Mouse (Mus musculus) limb, embryonic 15.5 days (tissue): ENCODE measurements around the gene Kcnc3. TPM values are rescaled to one million over a fixed set of nuclear protein-coding genes. Genes with fewer than 3 reads are reported as not detected.

Experiments
- ATAC-seq: fragments of 200-750 bp; cut with Nextera tagmentation; 2 replicates; pipeline ENCODE4 v1.8.0; 2017; ENCODE audit warnings: low read depth, moderate TSS enrichment; ENCODE audit not compliant: insufficient number of reproducible peaks, low FRiP score, low TSS enrichment
- H3K27ac ChIP-seq: fragments of 300-500 bp; sonication (generic); 2 replicates; pipeline ENCODE4 v1.5.1; 2015; ENCODE audit warnings: moderate library complexity, mild to moderate bottlenecking, inconsistent platforms
- H3K27me3 ChIP-seq: fragments of 300-500 bp; sonication (generic); 2 replicates; pipeline ENCODE4 v1.6.1; 2015; ENCODE audit warnings: inconsistent platforms
- H3K36me3 ChIP-seq: fragments of 300-500 bp; sonication (generic); 2 replicates; pipeline ENCODE4 v1.6.1; 2015; ENCODE audit warnings: inconsistent platforms
- H3K4me1 ChIP-seq: fragments of 300-500 bp; sonication (generic); 2 replicates; pipeline ENCODE4 v1.6.1; 2015; ENCODE audit warnings: inconsistent platforms
- H3K4me2 ChIP-seq: fragments of 300-500 bp; sonication (generic); 2 replicates; pipeline ENCODE4 v1.6.1; 2015; ENCODE audit warnings: mild to moderate bottlenecking, inconsistent platforms
- H3K4me3 ChIP-seq: fragments of 300-500 bp; sonication (generic); 2 replicates; pipeline ENCODE4 v1.5.1; 2015; ENCODE audit warnings: mild to moderate bottlenecking, inconsistent platforms
- H3K9ac ChIP-seq: fragments of 300-500 bp; sonication (generic); 2 replicates; pipeline ENCODE4 v1.6.1; 2015; ENCODE audit warnings: inconsistent platforms
- H3K9me3 ChIP-seq: fragments of 300-500 bp; sonication (generic); 2 replicates; pipeline ENCODE4 v1.6.1; 2016; ENCODE audit warnings: inconsistent platforms
- WGBS: fragments of 180-500 bp; shearing (Covaris S2); methylation state at CpG from one replicate; pipeline ENCODE4 v1.1.7; 2015; 5-methylcytosine and 5-hydroxymethylcytosine counted together
- polyA plus RNA-seq: library from polyadenylated mRNA; unstranded; fragments of >200 nt; fragmentation: Nextera tagmentation; extraction: Ambion mirVana; gene quantifications from 2 replicates; pipeline ENCODE4 v1.2.1, GENCODE M21; 2015

Gene Kcnc3
- polyA plus RNA-seq: 0.16 and 0.20 TPM in 2 replicates

DNA sequence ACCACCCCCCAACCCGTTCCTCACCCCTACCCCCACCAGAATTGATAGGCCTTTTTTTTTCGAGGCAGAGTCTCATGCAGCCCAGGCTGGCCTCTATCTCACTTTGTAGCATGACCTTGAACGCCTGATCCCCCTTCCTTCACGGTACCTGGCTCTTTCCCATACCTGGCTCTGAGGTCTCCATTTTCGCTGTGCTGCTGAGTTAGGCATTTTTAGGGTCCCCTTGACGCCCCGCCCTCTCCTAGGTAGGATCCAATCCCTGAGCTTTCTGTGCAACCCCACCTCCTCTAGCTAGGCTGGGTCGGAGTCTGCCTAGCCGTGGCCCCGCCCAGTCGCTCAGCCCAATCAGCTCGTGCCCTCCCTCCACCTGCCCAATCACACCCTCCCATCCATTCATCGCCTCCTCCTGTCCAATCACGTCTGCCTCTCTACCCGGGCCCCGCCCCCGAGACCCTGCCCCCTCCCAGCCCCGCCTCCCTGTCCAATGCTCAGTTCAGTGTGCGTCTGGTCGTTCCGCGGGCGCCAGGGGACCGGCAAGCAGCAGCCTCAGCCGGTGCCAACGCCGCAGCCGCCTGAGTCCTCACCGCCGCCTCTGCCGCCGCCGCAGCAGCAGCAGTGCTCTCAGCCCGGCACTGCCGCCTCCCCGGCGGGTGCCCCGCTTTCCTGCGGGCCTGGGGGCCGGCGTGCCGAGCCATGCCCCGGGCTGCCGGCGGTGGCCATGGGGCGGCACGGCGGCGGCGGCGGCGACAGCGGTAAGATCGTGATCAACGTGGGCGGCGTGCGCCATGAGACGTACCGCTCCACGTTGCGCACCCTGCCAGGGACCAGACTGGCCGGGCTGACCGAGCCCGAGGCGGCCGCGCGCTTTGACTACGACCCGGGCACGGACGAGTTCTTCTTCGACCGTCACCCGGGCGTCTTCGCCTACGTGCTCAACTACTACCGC is at the start of gene Kcnc3:
Gene Kcnc3 (plus strand): TSS at position 263 of the 946 bp plus-strand sequence.
- Histone ChIP-seq H3K9ac (peak within 1 kb of the TSS; percentile 37; the same call in 1 of the 2 replicates), H3K36me3 (no peaks in the 10 kb centered on the region), H3K27me3 (peaks cover 84% of the 10 kb centered on the region), H3K4me1 (peaks cover 53% of the 10 kb centered on the region), H3K9me3 (no peaks in the 10 kb centered on the region), H3K4me3 (peak within 1 kb of the TSS; percentile 57), H3K27ac (no peak within 1 kb of the TSS), H3K4me2 (peak within 1 kb of the TSS; percentile 99)
- peak; percentile 93 for ATAC-seq
- WGBS: under 1% methylated on average over 70 of the region's 80 CpGs

DNA sequence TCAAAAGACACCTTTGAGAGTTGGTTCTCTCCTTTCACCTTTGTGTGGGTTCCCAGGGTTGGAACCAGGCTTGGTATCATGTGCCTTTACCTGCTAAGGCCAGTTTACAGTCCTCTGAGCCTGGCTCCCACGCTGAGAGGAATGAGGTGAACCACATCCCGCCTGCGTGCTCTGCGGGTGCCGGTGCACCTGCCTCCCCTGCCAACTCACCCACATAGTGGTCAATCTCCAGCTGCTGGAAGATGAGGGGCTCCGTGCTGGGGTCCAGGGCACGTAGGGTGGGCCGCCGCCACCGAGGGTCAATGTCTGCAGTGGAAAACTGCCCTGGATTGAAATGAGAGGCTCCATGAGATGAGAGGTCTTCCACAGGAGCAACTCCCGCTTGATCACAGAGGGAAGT is 47.9 kb upstream of the Kcnc3 start:
- Histone ChIP-seq H3K27me3 (no peaks in the 10 kb centered on the region), H3K36me3 (peaks cover 66% of the 10 kb centered on the region), H3K4me3 (no peak overlapping the region), H3K4me2 (no peak overlapping the region), H3K9me3 (no peaks in the 10 kb centered on the region), H3K9ac (no peak overlapping the region), H3K27ac (no peak overlapping the region), H3K4me1 (peaks cover 9% of the 10 kb centered on the region)
- ATAC-seq: no peak
- 93% methylated on average over 11 of the region's 11 CpGs for WGBS

DNA sequence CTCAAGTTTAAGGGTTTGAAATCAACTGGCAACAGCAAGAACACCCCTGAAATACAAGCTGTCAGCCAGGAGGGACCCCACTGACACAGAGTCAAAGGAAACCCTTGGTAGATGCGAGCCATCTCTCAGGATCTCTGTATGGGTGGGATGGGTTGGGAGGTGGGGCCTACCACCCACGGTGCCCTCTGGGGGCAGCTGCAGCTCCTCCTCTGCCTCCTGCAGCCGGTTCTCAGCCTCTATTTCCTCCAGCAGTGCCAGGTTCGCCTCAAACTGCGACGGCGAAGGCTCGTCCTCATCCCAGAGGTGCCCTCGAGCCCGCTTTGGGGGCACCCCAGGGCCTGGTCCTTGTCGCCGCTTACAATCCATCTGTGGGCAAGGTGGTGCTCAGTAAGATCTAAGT is 47.4 kb upstream of the Kcnc3 start:
- Histone ChIP-seq H3K27me3 (no peaks in the 10 kb centered on the region), H3K4me3 (no peak overlapping the region), H3K36me3 (peaks cover 61% of the 10 kb centered on the region), H3K4me2 (no peak overlapping the region), H3K9me3 (no peaks in the 10 kb centered on the region), H3K9ac (0 out of 2 replicates have a peak overlapping the region, but pooled peaks have one; percentile 20), H3K27ac (no peak overlapping the region), H3K4me1 (peaks cover 14% of the 10 kb centered on the region)
- 75% methylated on average over 12 of the region's 12 CpGs for WGBS
- no peak for ATAC-seq

DNA sequence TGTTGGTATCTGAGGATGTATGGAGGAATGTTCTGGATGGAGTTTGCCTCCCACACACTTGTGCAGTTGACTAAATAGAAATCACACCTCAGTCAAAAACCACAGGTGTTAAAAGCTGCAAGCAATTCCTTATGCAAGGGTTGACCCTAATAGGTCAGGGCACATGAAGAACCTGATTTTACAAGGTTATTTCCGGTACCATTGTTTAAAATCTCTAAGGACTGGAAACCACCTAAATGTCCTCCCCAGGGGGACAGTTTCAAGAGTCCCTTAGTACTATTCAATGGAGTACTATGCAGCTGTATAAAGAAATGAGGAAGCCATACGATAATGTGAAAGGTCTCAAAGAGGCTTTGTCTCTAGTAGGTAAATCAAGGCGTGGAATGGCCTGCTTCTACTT is 44.2 kb upstream of the Kcnc3 start:
- 98% methylated on average over 3 of the region's 3 CpGs for WGBS
- Histone ChIP-seq H3K9ac (no peak overlapping the region), H3K9me3 (no peaks in the 10 kb centered on the region), H3K36me3 (peaks cover 49% of the 10 kb centered on the region), H3K27ac (no peak overlapping the region), H3K4me2 (no peak overlapping the region), H3K27me3 (no peaks in the 10 kb centered on the region), H3K4me1 (peaks cover 17% of the 10 kb centered on the region), H3K4me3 (no peak overlapping the region)
- no peak for ATAC-seq

DNA sequence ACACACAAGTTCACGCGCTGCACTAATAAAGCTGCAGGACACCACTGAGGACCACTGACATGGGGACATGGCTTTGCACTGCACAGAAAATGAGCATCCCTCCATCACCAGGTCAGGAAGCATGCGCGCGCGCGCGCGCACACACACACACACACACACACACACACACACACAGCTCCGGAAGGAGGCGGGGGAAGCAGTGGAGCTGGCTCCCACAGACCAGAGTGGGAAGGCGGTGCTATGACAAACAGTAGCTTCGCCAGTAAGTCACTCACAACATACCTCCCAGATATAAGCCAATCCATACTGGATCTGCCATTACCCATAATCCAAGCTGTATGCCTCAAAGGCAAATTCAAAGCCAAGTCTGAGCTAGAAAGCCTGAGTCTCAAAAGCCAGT is 43.4 kb upstream of the Kcnc3 start:
- Histone ChIP-seq H3K27ac (no peak overlapping the region), H3K4me2 (peak overlapping the region; percentile 87), H3K4me1 (peaks cover 17% of the 10 kb centered on the region), H3K36me3 (peaks cover 49% of the 10 kb centered on the region), H3K9ac (no peak overlapping the region; the same call in 1 of the 2 replicates), H3K9me3 (no peaks in the 10 kb centered on the region), H3K4me3 (peak overlapping the region; percentile 69; the same call in 1 of the 2 replicates), H3K27me3 (no peaks in the 10 kb centered on the region)
- no peak for ATAC-seq
- 95% methylated on average over 13 of the region's 13 CpGs for whole genome bisulfite sequencing

DNA sequence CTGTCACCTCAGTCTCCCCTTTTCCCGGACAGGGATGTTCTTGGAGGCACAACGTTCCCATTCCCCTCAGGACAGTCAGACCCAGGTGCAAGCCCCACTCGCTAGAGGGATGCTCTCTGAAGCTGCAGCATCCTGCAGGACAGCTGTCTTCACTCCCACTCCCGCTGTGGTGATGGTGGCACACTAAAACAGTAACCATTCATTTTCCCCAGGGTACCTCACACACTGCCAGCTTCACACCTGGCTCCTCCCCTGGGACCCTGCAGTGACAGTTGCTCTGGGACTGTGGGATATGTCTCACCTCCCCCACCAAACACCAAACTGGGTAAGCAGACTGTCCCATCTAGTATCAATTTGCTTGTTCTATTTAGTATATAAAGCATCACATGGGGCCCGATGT is 42.7 kb upstream of the Kcnc3 start:
- Histone ChIP-seq H3K36me3 (peaks cover 45% of the 10 kb centered on the region), H3K27ac (peak overlapping the region; percentile 87; the same call in 1 of the 2 replicates), H3K4me2 (peak overlapping the region; percentile 87), H3K9me3 (no peaks in the 10 kb centered on the region), H3K4me3 (peak overlapping the region; percentile 69), H3K27me3 (no peaks in the 10 kb centered on the region), H3K4me1 (peaks cover 22% of the 10 kb centered on the region), H3K9ac (peak overlapping the region; percentile 55)
- ATAC-seq: no peak
- WGBS: 24% methylated on average over 5 of the region's 5 CpGs

DNA sequence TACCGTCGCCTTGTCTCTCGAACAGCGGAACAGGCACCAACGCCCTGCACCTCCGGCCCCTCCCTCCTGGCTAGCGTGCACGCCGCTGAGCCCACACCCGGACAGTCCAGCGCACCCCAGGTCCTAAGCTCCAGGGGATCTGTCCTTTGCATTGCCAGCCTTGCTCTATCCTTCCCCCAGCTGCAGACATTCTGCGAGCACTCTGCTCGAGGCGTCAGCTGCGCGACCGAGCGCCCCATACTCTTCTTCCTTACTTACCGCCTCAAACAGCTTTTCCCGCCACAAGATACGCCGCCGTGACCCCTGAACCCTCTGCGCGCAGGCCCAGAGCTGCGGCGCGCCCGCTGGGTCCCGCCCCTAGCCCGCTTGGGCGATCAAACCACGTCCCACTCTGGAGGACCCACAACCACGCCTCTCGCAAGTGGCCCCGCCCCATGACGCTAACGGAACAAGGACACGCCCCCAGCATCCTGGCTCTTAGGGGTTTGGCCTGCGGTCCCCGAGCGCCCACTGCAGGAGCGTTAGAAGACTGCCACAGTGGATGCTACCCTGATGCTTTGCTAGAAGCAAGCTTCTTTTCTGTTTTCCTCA is 41.9 kb upstream of the Kcnc3 start, which contains the start of gene Pold1:
Gene Pold1 (minus strand): TSS at position 353 of the 591 bp plus-strand sequence.
- H3K27ac ChIP-seq: peak within 1 kb of the TSS; percentile 87
- ATAC-seq: peak; percentile 92
- H3K9ac ChIP-seq: peak within 1 kb of the TSS; percentile 55
- peak within 1 kb of the TSS; percentile 69 for H3K4me3 ChIP-seq
- peak within 1 kb of the TSS; percentile 87 for H3K4me2 ChIP-seq
- no peaks in the 10 kb centered on the region for H3K27me3 ChIP-seq
- H3K9me3 ChIP-seq: no peaks in the 10 kb centered on the region
- peaks cover 28% of the 10 kb centered on the region for H3K4me1 ChIP-seq
- H3K36me3 ChIP-seq: peaks cover 40% of the 10 kb centered on the region
- WGBS: under 1% methylated on average over 43 of the region's 43 CpGs

DNA sequence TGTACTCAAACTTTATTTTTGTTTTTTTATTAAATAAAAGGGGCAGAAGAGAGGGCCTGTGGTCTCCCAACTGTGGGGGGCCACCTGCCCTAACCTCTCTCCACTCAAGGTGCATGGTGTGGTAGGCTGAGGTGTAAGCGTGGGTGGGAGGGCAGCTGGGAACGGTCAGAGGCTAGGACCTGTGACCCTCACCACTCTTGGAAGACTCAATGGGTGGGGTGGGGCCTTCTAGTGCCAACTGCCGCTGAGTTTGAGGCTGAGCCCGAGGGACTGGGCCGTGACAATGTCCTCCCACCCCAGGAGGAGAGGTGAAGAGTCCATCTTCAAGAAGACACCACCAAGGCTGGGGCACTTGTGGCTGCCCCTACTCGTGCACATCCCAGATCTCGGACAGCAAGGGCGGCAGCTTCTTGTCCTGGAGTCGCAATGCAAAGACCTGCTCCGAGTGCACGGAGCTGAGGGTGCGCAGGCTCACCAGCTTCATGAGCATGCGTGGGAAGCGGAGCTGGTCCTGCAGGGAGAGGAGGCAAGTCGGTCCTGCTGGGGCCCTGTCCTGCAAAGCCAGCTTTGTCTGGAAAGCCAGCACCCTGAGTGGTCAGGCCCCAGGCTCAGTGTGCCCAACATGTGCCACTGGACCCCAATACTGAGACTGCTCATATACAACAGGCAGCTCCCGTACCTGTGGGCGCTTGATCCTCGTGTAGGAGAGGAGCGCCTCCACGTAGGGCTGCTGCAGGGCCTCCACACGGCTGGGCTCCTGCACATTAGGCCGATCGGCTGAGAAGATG is 40.6 kb upstream of the Kcnc3 start:
- no peak for ATAC-seq
- H3K9me3 ChIP-seq: no peaks in the 10 kb centered on the region
- H3K36me3 ChIP-seq: peaks cover 40% of the 10 kb centered on the region
- no peak overlapping the region for H3K4me2 ChIP-seq
- 93% methylated on average over 23 of the region's 23 CpGs for WGBS
- H3K9ac ChIP-seq: no peak overlapping the region
- H3K27me3 ChIP-seq: no peaks in the 10 kb centered on the region
- H3K4me3 ChIP-seq: no peak overlapping the region
- no peak overlapping the region for H3K27ac ChIP-seq
- H3K4me1 ChIP-seq: peaks cover 28% of the 10 kb centered on the region

DNA sequence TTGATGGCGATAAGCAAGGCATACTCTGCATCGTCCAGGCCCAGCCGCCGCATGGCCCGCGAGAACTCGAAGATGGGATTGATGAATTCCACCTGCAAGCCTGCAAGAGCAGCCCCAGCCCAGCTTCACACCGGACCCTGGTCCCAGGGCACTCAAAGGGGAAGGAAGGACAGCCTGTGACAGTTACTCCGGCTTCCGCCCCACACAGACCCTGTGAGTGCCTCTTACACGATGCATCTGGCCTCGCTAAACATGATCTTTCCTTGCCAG is 40.1 kb upstream of the Kcnc3 start:
- Histone ChIP-seq H3K9ac (no peak overlapping the region), H3K4me2 (no peak overlapping the region), H3K4me3 (no peak overlapping the region), H3K9me3 (no peaks in the 10 kb centered on the region), H3K36me3 (peaks cover 36% of the 10 kb centered on the region), H3K27me3 (no peaks in the 10 kb centered on the region), H3K27ac (no peak overlapping the region), H3K4me1 (peaks cover 28% of the 10 kb centered on the region)
- WGBS: 94% methylated on average over 12 of the region's 12 CpGs
- no peak for ATAC-seq

DNA sequence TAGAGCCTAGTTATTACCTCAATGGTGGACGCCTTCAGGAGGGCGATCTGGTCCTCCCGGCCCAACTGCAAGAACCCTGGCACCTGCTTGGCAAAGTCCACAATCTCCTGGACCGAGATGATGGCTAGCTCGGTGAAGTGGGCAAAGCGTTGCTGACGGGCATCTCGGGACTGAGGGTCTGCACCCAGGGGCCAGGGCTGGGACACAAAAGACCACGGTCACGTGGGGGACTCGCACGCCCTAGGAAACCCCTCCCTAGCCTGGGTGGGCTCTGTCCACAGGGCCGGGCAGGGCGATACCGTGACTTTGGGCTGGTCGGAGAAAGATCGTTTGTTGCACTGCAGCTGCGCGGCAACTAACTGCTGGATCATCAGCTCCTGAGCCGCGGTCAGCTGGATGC is 39.2 kb upstream of the Kcnc3 start:
- H3K4me2 ChIP-seq: no peak overlapping the region
- H3K9ac ChIP-seq: no peak overlapping the region
- H3K4me3 ChIP-seq: no peak overlapping the region
- no peak overlapping the region for H3K27ac ChIP-seq
- no peaks in the 10 kb centered on the region for H3K27me3 ChIP-seq
- WGBS: 92% methylated on average over 21 of the region's 21 CpGs
- H3K36me3 ChIP-seq: peaks cover 32% of the 10 kb centered on the region
- peaks cover 28% of the 10 kb centered on the region for H3K4me1 ChIP-seq
- ATAC-seq: no peak
- H3K9me3 ChIP-seq: no peaks in the 10 kb centered on the region

DNA sequence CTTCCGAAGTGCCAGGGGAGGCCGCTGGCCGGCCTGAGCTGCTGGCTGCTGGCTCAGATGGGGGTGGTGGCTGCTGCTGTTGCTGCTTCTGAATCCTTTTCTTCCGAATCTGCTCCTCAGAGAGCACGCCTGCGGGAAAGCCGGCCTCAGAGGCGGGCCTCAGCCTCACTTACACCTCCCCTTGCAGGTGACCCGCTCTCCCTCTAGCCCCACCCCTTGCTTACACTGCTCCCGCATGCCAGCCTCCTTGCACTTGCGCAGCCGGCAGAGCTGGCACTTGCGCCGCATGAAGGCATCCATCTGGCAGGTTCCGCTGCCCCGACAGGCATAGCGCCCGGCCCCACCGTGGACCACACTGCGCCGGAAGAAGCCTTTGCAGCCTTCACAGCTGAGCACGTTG is 38.7 kb upstream of the Kcnc3 start:
- H3K36me3 ChIP-seq: peaks cover 30% of the 10 kb centered on the region
- no peak for ATAC-seq
- H3K4me1 ChIP-seq: peaks cover 27% of the 10 kb centered on the region
- no peak overlapping the region for H3K4me3 ChIP-seq
- H3K9me3 ChIP-seq: no peaks in the 10 kb centered on the region
- 77% methylated on average over 22 of the region's 22 CpGs for WGBS
- no peak overlapping the region for H3K27ac ChIP-seq
- no peak overlapping the region for H3K4me2 ChIP-seq
- H3K9ac ChIP-seq: no peak overlapping the region
- no peaks in the 10 kb centered on the region for H3K27me3 ChIP-seq
